27 mouse cellular contexts compared by ENCODE assay signal in genomic region chr13:17296460-17296859, GRCm38 (mm10).
DNase-seq lines count a peak whose midpoint lies in the region; ATAC-seq and TF ChIP-seq lines count a peak whose summit lies in the region.
"Had no signal": no experiment of that assay in that cellular context is flagged by ENCODE, and none has a peak within 500 bp of the region (broad histone marks: within the 10 kb centered on the region; RNA-seq: fewer than 3 reads in every experiment).

No protein-coding gene starts in this region.

- TF ChIP-seq POLR2A in lung, adult 2 months (IDR thresholded peaks at IDR 0.05; ENCODE audit: borderline replicate concordance, extremely low read depth, low read depth, low read length), result no peak

- no peak overlapping the region for H3K9ac ChIP-seq in hindbrain, embryonic 12.5 days
- no peak overlapping the region for H3K9ac ChIP-seq in hindbrain, embryonic 11.5 days (ENCODE audit: low read depth, low read length)
- H3K9ac ChIP-seq in lung, embryonic 15.5 days, result no peak overlapping the region
- H3K9ac ChIP-seq in limb, embryonic 13.5 days, result no peak overlapping the region
- H3K9ac ChIP-seq: forebrain, postnatal 0 days; hindbrain, embryonic 15.5 days; intestine, embryonic 15.5 days; liver, embryonic 15.5 days; midbrain, embryonic 12.5 days; neural tube, embryonic 15.5 days; stomach, embryonic 15.5 days had no signal

- DNase-seq in hindbrain, embryonic 11.5 days (ENCODE audit: low spot score), result no peak
- DNase-seq in lung, adult 2 months, result no peak
- peak; percentile 20 for DNase-seq in NIH3T3 (ENCODE audit: low read depth)
- DNase-seq in frontal cortex, postnatal 14 days (ENCODE audit: low spot score in 2 of 2), result no peak
- DNase-seq: adrenal gland, adult 2 months; cerebellum, adult 8-10 months; cerebellum, postnatal 25 days; forebrain, postnatal 0 days; gastrocnemius, postnatal 10 days; heart, postnatal 14 days; kidney, adult 2 months; kidney, postnatal 36 days; lung, postnatal 10 days; right cerebral cortex, postnatal 25 days had no signal

- H3K4me1 ChIP-seq in hindbrain, embryonic 12.5 days, result no peaks in the 10 kb centered on the region
- no peaks in the 10 kb centered on the region for H3K4me1 ChIP-seq in hindbrain, embryonic 11.5 days (replicated peaks; ENCODE audit: control insufficient read depth, insufficient read depth, low read length)
- H3K4me1 ChIP-seq in lung, embryonic 15.5 days, result peaks cover 8% of the 10 kb centered on the region
- no peaks in the 10 kb centered on the region for H3K4me1 ChIP-seq in lung, adult 2 months (ENCODE audit: control insufficient read depth, insufficient read depth, low read length)
- H3K4me1 ChIP-seq in limb, embryonic 13.5 days, result peaks cover 27% of the 10 kb centered on the region
- H3K4me1 ChIP-seq: hindbrain, embryonic 15.5 days; intestine, embryonic 15.5 days; liver, embryonic 15.5 days; midbrain, embryonic 12.5 days; neural tube, embryonic 15.5 days; stomach, embryonic 15.5 days had no signal

- peak; percentile 54; the same call in 1 of the 2 replicates for ATAC-seq in hindbrain, embryonic 12.5 days (ENCODE audit: low FRiP score)
- no peak for ATAC-seq in hindbrain, embryonic 11.5 days (ENCODE audit: low FRiP score)
- ATAC-seq in lung, embryonic 15.5 days (ENCODE audit: borderline replicate concordance, extremely low read depth, low FRiP score, low TSS enrichment), result peak; percentile 65; the same call in 1 of the 2 replicates
- ATAC-seq in limb, embryonic 13.5 days (ENCODE audit: low FRiP score, low read depth), result 0 out of 2 replicates have a peak, but pooled peaks have one; percentile 41
- ATAC-seq: activated CD4-positive, CD25-positive, alpha-beta regulatory T cell, adult 4 months; CD4-positive, CD25-positive, alpha-beta regulatory T cell, adult 4 months; forebrain, postnatal 0 days; intestine, embryonic 15.5 days had no signal

- H3K4me3 ChIP-seq in hindbrain, embryonic 12.5 days, result no peak overlapping the region
- no peak overlapping the region for H3K4me3 ChIP-seq in hindbrain, embryonic 11.5 days (ENCODE audit: low read depth, low read length)
- H3K4me3 ChIP-seq in lung, embryonic 15.5 days, result no peak overlapping the region
- no peak overlapping the region for H3K4me3 ChIP-seq in lung, adult 2 months (replicated peaks; ENCODE audit: extremely low read depth, low read depth, low read length)
- no peak overlapping the region for H3K4me3 ChIP-seq in limb, embryonic 13.5 days
- H3K4me3 ChIP-seq: forebrain, embryonic 10.5 days; hindbrain, embryonic 15.5 days; intestine, embryonic 15.5 days; layer of hippocampus, adult 2 months; liver, embryonic 15.5 days; midbrain, embryonic 12.5 days; neural tube, embryonic 15.5 days; stomach, embryonic 15.5 days had no signal

- no peak for TF ChIP-seq CTCF in lung, adult 2 months (IDR thresholded peaks at IDR 0.05; ENCODE audit: insufficient read depth, low read length)

- H3K9me3 ChIP-seq in hindbrain, embryonic 12.5 days (replicated peaks), result no peaks in the 10 kb centered on the region
- no peaks in the 10 kb centered on the region for H3K9me3 ChIP-seq in hindbrain, embryonic 11.5 days (ENCODE audit: control insufficient read depth, low read length)
- no peaks in the 10 kb centered on the region for H3K9me3 ChIP-seq in lung, embryonic 15.5 days
- H3K9me3 ChIP-seq in limb, embryonic 13.5 days, result no peaks in the 10 kb centered on the region
- H3K9me3 ChIP-seq: forebrain, embryonic 10.5 days; hindbrain, embryonic 15.5 days; intestine, embryonic 15.5 days; liver, embryonic 15.5 days; midbrain, embryonic 12.5 days; neural tube, embryonic 15.5 days; stomach, embryonic 15.5 days had no signal

- H3K4me2 ChIP-seq in hindbrain, embryonic 12.5 days (replicated peaks), result no peak overlapping the region
- no peak overlapping the region for H3K4me2 ChIP-seq in hindbrain, embryonic 11.5 days (replicated peaks; ENCODE audit: low read depth, low read length)
- no peak overlapping the region for H3K4me2 ChIP-seq in lung, embryonic 15.5 days
- H3K4me2 ChIP-seq in limb, embryonic 13.5 days (replicated peaks), result no peak overlapping the region
- H3K4me2 ChIP-seq: hindbrain, embryonic 15.5 days; intestine, embryonic 15.5 days; liver, embryonic 15.5 days; midbrain, embryonic 12.5 days; neural tube, embryonic 15.5 days; stomach, embryonic 15.5 days had no signal

- no peaks in the 10 kb centered on the region for H3K27me3 ChIP-seq in hindbrain, embryonic 12.5 days
- no peaks in the 10 kb centered on the region for H3K27me3 ChIP-seq in hindbrain, embryonic 11.5 days (ENCODE audit: control insufficient read depth, insufficient read depth, low read length)
- no peaks in the 10 kb centered on the region for H3K27me3 ChIP-seq in lung, embryonic 15.5 days
- H3K27me3 ChIP-seq in limb, embryonic 13.5 days, result no peaks in the 10 kb centered on the region
- H3K27me3 ChIP-seq: hindbrain, embryonic 15.5 days; intestine, embryonic 15.5 days; liver, embryonic 15.5 days; midbrain, embryonic 12.5 days; neural tube, embryonic 15.5 days; stomach, embryonic 15.5 days had no signal

- no peak overlapping the region for H3K27ac ChIP-seq in hindbrain, embryonic 12.5 days
- no peak overlapping the region for H3K27ac ChIP-seq in hindbrain, embryonic 11.5 days (ENCODE audit: low read depth, low read length)
- H3K27ac ChIP-seq in lung, embryonic 15.5 days, result no peak overlapping the region
- H3K27ac ChIP-seq in limb, embryonic 13.5 days, result no peak overlapping the region
- H3K27ac ChIP-seq: hindbrain, embryonic 15.5 days; intestine, embryonic 15.5 days; layer of hippocampus, adult 2 months; liver, embryonic 15.5 days; midbrain, embryonic 12.5 days; neural tube, embryonic 15.5 days; stomach, embryonic 15.5 days had no signal

- H3K36me3 ChIP-seq in hindbrain, embryonic 12.5 days, result no peaks in the 10 kb centered on the region
- H3K36me3 ChIP-seq in hindbrain, embryonic 11.5 days (ENCODE audit: control insufficient read depth, insufficient read depth, low read length), result no peaks in the 10 kb centered on the region
- H3K36me3 ChIP-seq in lung, embryonic 15.5 days, result no peaks in the 10 kb centered on the region
- H3K36me3 ChIP-seq in limb, embryonic 13.5 days, result no peaks in the 10 kb centered on the region
- H3K36me3 ChIP-seq: forebrain, embryonic 10.5 days; hindbrain, embryonic 15.5 days; intestine, embryonic 15.5 days; liver, embryonic 15.5 days; midbrain, embryonic 12.5 days; neural tube, embryonic 15.5 days; stomach, embryonic 15.5 days had no signal

- WGBS in hindbrain, embryonic 12.5 days, result 48% methylated on average over 3 of the region's 3 CpGs
- 73% methylated on average over 3 of the region's 3 CpGs for WGBS in hindbrain, embryonic 11.5 days
- 29% methylated on average over 3 of the region's 3 CpGs for WGBS in lung, embryonic 15.5 days
- 24% methylated on average over 3 of the region's 3 CpGs for WGBS in lung, adult 2 months
- WGBS in limb, embryonic 13.5 days, result 21% methylated on average over 3 of the region's 3 CpGs
